Comparison of ENCODE assay signal across 20 mouse cellular contexts in genomic region chr8:48633426-48633825, GRCm38 (mm10).
DNase-seq lines count a peak whose midpoint lies in the region; ATAC-seq and TF ChIP-seq lines count a peak whose summit lies in the region.
"Had no signal": no experiment of that assay in that cellular context is flagged by ENCODE, and none has a peak within 500 bp of the region (broad histone marks: within the 10 kb centered on the region; RNA-seq: fewer than 3 reads in every experiment).

No protein-coding gene starts in this region.

- H3K9me3 ChIP-seq in embryonic facial prominence, embryonic 10.5 days, result no peaks in the 10 kb centered on the region
- no peaks in the 10 kb centered on the region for H3K9me3 ChIP-seq in embryonic facial prominence, embryonic 14.5 days (ENCODE audit: control insufficient read depth, low read length)
- H3K9me3 ChIP-seq: forebrain, embryonic 13.5 days; heart, embryonic 15.5 days; hindbrain, embryonic 13.5 days had no signal

- H3K4me1 ChIP-seq in embryonic facial prominence, embryonic 10.5 days, result peaks cover 8% of the 10 kb centered on the region
- H3K4me1 ChIP-seq in embryonic facial prominence, embryonic 14.5 days (ENCODE audit: control insufficient read depth, insufficient read depth, low read length), result 0 out of 2 replicates have a peak, but pooled peaks cover 4% of the 10 kb centered on the region
- H3K4me1 ChIP-seq in cerebellum, adult 2 months (ENCODE audit: control insufficient read depth, insufficient read depth, low read length), result no peaks in the 10 kb centered on the region
- H3K4me1 ChIP-seq: forebrain, embryonic 13.5 days; heart, embryonic 15.5 days had no signal

- no peaks in the 10 kb centered on the region for H3K36me3 ChIP-seq in embryonic facial prominence, embryonic 10.5 days (replicated peaks)
- H3K36me3 ChIP-seq in embryonic facial prominence, embryonic 14.5 days (ENCODE audit: control insufficient read depth, insufficient read depth, low read length), result no peaks in the 10 kb centered on the region
- H3K36me3 ChIP-seq: heart, embryonic 15.5 days; hindbrain, embryonic 13.5 days had no signal

- H3K27me3 ChIP-seq in embryonic facial prominence, embryonic 10.5 days (replicated peaks; ENCODE audit: low read depth, poor library complexity, severe bottlenecking), result no peaks in the 10 kb centered on the region
- H3K27me3 ChIP-seq in embryonic facial prominence, embryonic 14.5 days (replicated peaks; ENCODE audit: control insufficient read depth, insufficient read depth, low read length), result no peaks in the 10 kb centered on the region
- H3K27me3 ChIP-seq in cerebellum, adult 2 months (ENCODE audit: control insufficient read depth, insufficient read depth, low read length), result no peaks in the 10 kb centered on the region
- H3K27me3 ChIP-seq: CH12.LX; forebrain, embryonic 13.5 days; heart, embryonic 15.5 days; hindbrain, embryonic 13.5 days had no signal

- DNase-seq in heart, adult 11 months, result peak; percentile 37
- DNase-seq in heart, adult 18-20 months, result no peak
- DNase-seq in embryonic facial prominence, embryonic 10.5 days (ENCODE audit: low spot score), result peak; percentile 51
- peak; percentile 83 for DNase-seq in embryonic facial prominence, embryonic 14.5 days (ENCODE audit: low spot score)
- no peak for DNase-seq in left cerebral cortex, adult 2 months (ENCODE audit: extremely low spot score in 1 of 2, low spot score in 2 of 2)
- DNase-seq in cerebellum, adult 2 months, result no peak
- DNase-seq: adrenal gland, adult 8-10 months; adrenal gland, postnatal 36 days; cerebellum, adult 8-10 months; cerebellum, postnatal 25 days; gastrocnemius, postnatal 36 days; heart, adult 2 months; heart, postnatal 14 days; kidney, adult 18-20 months had no signal

- TF ChIP-seq POLR2A in cerebellum, adult 2 months (IDR thresholded peaks at IDR 0.05; ENCODE audit: borderline replicate concordance, insufficient read depth, low read length), result no peak

- no peak overlapping the region for H3K4me2 ChIP-seq in embryonic facial prominence, embryonic 14.5 days (ENCODE audit: low read depth, low read length)
- H3K4me2 ChIP-seq: forebrain, embryonic 13.5 days; heart, embryonic 11.5 days; heart, embryonic 15.5 days; hindbrain, embryonic 13.5 days had no signal

- WGBS in embryonic facial prominence, embryonic 10.5 days, result 48% methylated on average over 8 of the region's 8 CpGs
- WGBS in embryonic facial prominence, embryonic 14.5 days, result 19% methylated on average over 8 of the region's 8 CpGs
- 89% methylated on average over 8 of the region's 8 CpGs for WGBS in cerebellum, adult 2 months

- ATAC-seq in embryonic facial prominence, embryonic 14.5 days (ENCODE audit: low read depth), result peak; percentile 57
- ATAC-seq: forebrain, embryonic 13.5 days; hindbrain, postnatal 0 days had no signal

- intact Hi-C loops in left cerebral cortex, adult 2 months (cut with DNase I), result no loop called here

- TF ChIP-seq CTCF in left cerebral cortex, adult 2 months (IDR thresholded peaks at IDR 0.05), result no peak
- no peak for TF ChIP-seq CTCF in cerebellum, adult 2 months (IDR thresholded peaks at IDR 0.05; ENCODE audit: borderline replicate concordance, insufficient read depth, low read depth, low read length)

- no peak overlapping the region for H3K9ac ChIP-seq in embryonic facial prominence, embryonic 14.5 days (ENCODE audit: low read depth, low read length)
- H3K9ac ChIP-seq: forebrain, embryonic 13.5 days; heart, embryonic 15.5 days; hindbrain, embryonic 13.5 days had no signal

- H3K27ac ChIP-seq in embryonic facial prominence, embryonic 10.5 days (replicated peaks), result no peak overlapping the region
- H3K27ac ChIP-seq in embryonic facial prominence, embryonic 14.5 days (replicated peaks; ENCODE audit: low read depth, low read length), result no peak overlapping the region
- H3K27ac ChIP-seq in left cerebral cortex, adult 2 months, result no peak overlapping the region
- no peak overlapping the region for H3K27ac ChIP-seq in cerebellum, adult 2 months (ENCODE audit: insufficient read depth, low read length)
- H3K27ac ChIP-seq: forebrain, embryonic 13.5 days; heart, adult 2 months; heart, embryonic 15.5 days; hindbrain, embryonic 13.5 days; hindbrain, postnatal 0 days had no signal

- no peak overlapping the region for H3K4me3 ChIP-seq in embryonic facial prominence, embryonic 10.5 days
- no peak overlapping the region for H3K4me3 ChIP-seq in embryonic facial prominence, embryonic 14.5 days (ENCODE audit: low read depth, low read length)
- no peak overlapping the region for H3K4me3 ChIP-seq in left cerebral cortex, adult 2 months
- H3K4me3 ChIP-seq in cerebellum, adult 2 months (replicated peaks; ENCODE audit: insufficient read depth, low read depth, low read length), result no peak overlapping the region
- H3K4me3 ChIP-seq: forebrain, embryonic 13.5 days; heart, adult 2 months; heart, embryonic 15.5 days; hindbrain, embryonic 13.5 days had no signal

Comparison
In these comparisons a context has a peak if more than half of its experiments do, and no peak if none do; other contexts are left out.
1. DNase-seq: peak in heart, adult 11 months (single experiment), embryonic facial prominence, embryonic 10.5 days (single experiment) and embryonic facial prominence, embryonic 14.5 days (single experiment); none in heart, adult 18-20 months (0 of 2), left cerebral cortex, adult 2 months (0 of 2) and cerebellum, adult 2 months (0 of 2).